Mouse (Mus musculus) ES-Bruce4 (cell line): ENCODE results near the gene Ttc16.

Experiments
- CTCF ChIP-seq: IDR thresholded peaks from one replicate; pipeline ENCODE4 v1.8.1; 2011; ENCODE audit warnings: low read depth, low read length
- EP300 ChIP-seq: IDR thresholded peaks from 2 replicates; pipeline ENCODE4 v1.6.1; 2011; ENCODE audit warnings: low read depth, low read length; ENCODE audit not compliant: insufficient read depth
- POLR2A ChIP-seq: IDR thresholded peaks from one replicate; pipeline ENCODE4 v1.8.1; 2011; ENCODE audit warnings: low read length; ENCODE audit not compliant: insufficient read depth

GRCm38 (mm10) chr2:32750887-32751664 is 24.4 kb downstream of the Ttc16 start:
- TF ChIP-seq POLR2A (no peak), CTCF (no peak), EP300 (no peak)
